Mouse (Mus musculus) hindbrain, embryonic 10.5 days (tissue): Measurements from ENCODE around the gene P2ry12. TPM values are rescaled to one million over a fixed set of nuclear protein-coding genes. Genes with fewer than 3 reads are reported as not detected.

Experiments
- DNase-seq: peaks from one replicate; pipeline ENCODE4 v3.0.0-alpha.2; 2017; ENCODE audit warnings: low spot score
- H3K27ac ChIP-seq: fragments of 300-500 bp; sonication (generic); 2 replicates; pipeline ENCODE4 v1.5.1; 2016; ENCODE audit warnings: mild to moderate bottlenecking, moderate library complexity
- H3K27me3 ChIP-seq: fragments of 300-500 bp; sonication (generic); 2 replicates; pipeline ENCODE4 v1.6.1; 2016; ENCODE audit warnings: mild to moderate bottlenecking; ENCODE audit not compliant: poor library complexity, insufficient read depth, severe bottlenecking
- H3K36me3 ChIP-seq: fragments of 300-500 bp; sonication (generic); 2 replicates; pipeline ENCODE4 v1.6.1; 2016; ENCODE audit warnings: mild to moderate bottlenecking, moderate library complexity
- H3K4me1 ChIP-seq: fragments of 300-500 bp; sonication (generic); replicated peaks from 2 replicates; pipeline ENCODE4 v1.6.1; 2016; ENCODE audit warnings: mild to moderate bottlenecking
- H3K4me3 ChIP-seq: fragments of 300-500 bp; sonication (generic); 2 replicates; pipeline ENCODE4 v1.5.1; 2016; ENCODE audit warnings: mild to moderate bottlenecking, moderate library complexity
- H3K9me3 ChIP-seq: fragments of 300-500 bp; sonication (generic); 2 replicates; pipeline ENCODE4 v1.6.1; 2016; ENCODE audit warnings: mild to moderate bottlenecking, moderate library complexity
- WGBS: fragments of 180-500 bp; shearing (Covaris S2); methylation state at CpG from one replicate; pipeline ENCODE4 v1.1.7; 2016; 5-methylcytosine and 5-hydroxymethylcytosine counted together
- polyA plus RNA-seq: library from polyadenylated mRNA; unstranded; fragments of >200 nt; fragmentation: Nextera tagmentation; extraction: Ambion mirVana; gene quantifications from 2 replicates; pipeline ENCODE4 v1.2.1, GENCODE M21; 2016

The P2ry12 gene
- polyA plus RNA-seq, 1 experiment from 2014 or later: 2.2 TPM

- Histone ChIP-seq H3K36me3 (no peaks in the 10 kb centered on the region), H3K4me3 (no peak overlapping the region), H3K27me3 (no peaks in the 10 kb centered on the region), H3K27ac (no peak overlapping the region), H3K9me3 (no peaks in the 10 kb centered on the region), H3K4me1 (0 out of 2 replicates have a peak, but pooled peaks cover 4% of the 10 kb centered on the region)
- DNase-seq: no peak
- WGBS: 89% methylated on average over 6 of the region's 6 CpGs
These were observed 94.2 kb downstream of the P2ry12 start for GRCm38 (mm10) chr3:59168476-59168875.

GRCm38 (mm10) chr3:59167417-59168054 is 95.1 kb downstream of the P2ry12 start:
- Histone ChIP-seq H3K9me3 (no peaks in the 10 kb centered on the region), H3K27me3 (no peaks in the 10 kb centered on the region), H3K4me1 (0 out of 2 replicates have a peak, but pooled peaks cover 4% of the 10 kb centered on the region), H3K4me3 (no peak overlapping the region), H3K36me3 (no peaks in the 10 kb centered on the region), H3K27ac (no peak overlapping the region)
- DNase-seq: no peak
- WGBS: 93% methylated on average over 2 of the region's 2 CpGs

Other genes starting within 250 kb of the P2ry12 start
- gene Gpr171, start 161.1 kb downstream of the P2ry12 start, polyA plus RNA-seq: 0.76 and 1.5 TPM in 2 replicates
- gene P2ry14, start 109.3 kb downstream of the P2ry12 start, polyA plus RNA-seq: 1.9 and 2.3 TPM in 2 replicates
- 0.26 and 0.31 TPM in 2 replicates for gene Gpr87, start 67.8 kb downstream of the P2ry12 start, polyA plus RNA-seq
- 0.50 and 0.75 TPM in 2 replicates for gene P2ry13, start 52.0 kb downstream of the P2ry12 start, polyA plus RNA-seq
- gene Igsf10, start 81.5 kb upstream of the P2ry12 start, polyA plus RNA-seq: 2.8 and 3.2 TPM in 2 replicates